Mouse (Mus musculus): ENCODE results near the gene Nob1. TPM values are rescaled to one million over a fixed set of nuclear protein-coding genes. Genes with fewer than 3 reads are reported as not detected.

Nob1 gene
- polyA plus RNA-seq, 1 experiment from 2014 or later, result 48.8 TPM

DNA sequence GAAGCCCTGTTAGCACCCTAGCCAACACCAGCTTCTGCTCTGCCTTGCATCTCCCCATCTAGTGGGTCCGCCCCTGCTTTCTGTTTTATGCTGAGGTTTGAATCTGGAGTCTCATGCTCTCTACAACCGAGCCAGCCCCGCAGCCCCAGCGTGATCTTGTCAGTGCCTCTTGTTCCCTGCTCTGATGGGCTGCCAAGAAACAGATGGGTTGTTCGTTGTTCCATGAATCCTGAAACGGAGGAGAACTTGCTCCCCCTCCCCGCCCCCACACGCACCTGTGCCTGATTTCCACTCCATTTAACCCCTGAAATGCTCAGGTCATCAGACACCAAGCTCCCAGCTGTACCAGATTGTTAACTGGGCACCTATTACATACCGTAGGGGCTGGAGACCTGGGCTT lies 25.4 kb downstream of the Nob1 start:
- no peak overlapping the region for H3K27ac ChIP-seq (ENCODE audit: low read depth, low read length)
- no peaks in the 10 kb centered on the region for H3K9me3 ChIP-seq (replicated peaks; ENCODE audit: control insufficient read depth, low read length)

DNA sequence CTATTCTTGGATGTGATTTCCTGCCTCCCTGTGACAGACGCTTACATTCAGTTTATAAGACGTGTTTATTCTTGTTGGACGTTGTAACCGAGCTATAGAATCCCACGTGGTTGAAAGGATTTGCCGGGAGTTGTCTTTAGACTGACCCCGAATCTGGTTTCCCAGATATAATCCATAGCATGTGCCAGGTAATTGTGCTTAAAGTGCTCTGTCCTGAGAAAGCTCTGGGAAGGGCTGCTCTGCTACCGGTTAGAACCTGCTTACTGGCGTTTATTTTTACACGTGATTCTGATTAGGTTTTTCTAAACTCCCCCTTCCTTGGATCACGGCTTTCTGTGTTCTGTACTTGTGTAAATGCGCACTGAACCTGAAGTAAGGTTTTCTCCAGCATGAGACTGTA lies 27.2 kb downstream of the Nob1 start:
- no peak overlapping the region for H3K9ac ChIP-seq (ENCODE audit: low read depth, low read length)
- no peak for ATAC-seq (replicated peaks; ENCODE audit: insufficient number of reproducible peaks, low FRiP score, low TSS enrichment)
- WGBS (ENCODE audit: insufficient replicate concordance), result 57% methylated on average over 12 of the region's 12 CpGs

More for the DNA sequence above, 25.4 kb downstream of the Nob1 start:
- no peak overlapping the region for H3K4me2 ChIP-seq
- H3K36me3 ChIP-seq (ENCODE audit: control insufficient read depth, insufficient read depth, low read length), result no peaks in the 10 kb centered on the region
- H3K27me3 ChIP-seq (ENCODE audit: control insufficient read depth, insufficient read depth, low read length), result no peaks in the 10 kb centered on the region
- no peak overlapping the region for H3K4me3 ChIP-seq (ENCODE audit: low read depth, low read length)
- 53% methylated on average over 9 of the region's 9 CpGs for WGBS (ENCODE audit: insufficient replicate concordance)
- no peak for ATAC-seq (replicated peaks; ENCODE audit: insufficient number of reproducible peaks, low FRiP score, low TSS enrichment)
- no peak overlapping the region for H3K9ac ChIP-seq (ENCODE audit: low read depth, low read length)
- peaks cover 5% of the 10 kb centered on the region; the same call in 1 of the 2 replicates for H3K4me1 ChIP-seq (ENCODE audit: control insufficient read depth, insufficient read depth, low read length)

DNA sequence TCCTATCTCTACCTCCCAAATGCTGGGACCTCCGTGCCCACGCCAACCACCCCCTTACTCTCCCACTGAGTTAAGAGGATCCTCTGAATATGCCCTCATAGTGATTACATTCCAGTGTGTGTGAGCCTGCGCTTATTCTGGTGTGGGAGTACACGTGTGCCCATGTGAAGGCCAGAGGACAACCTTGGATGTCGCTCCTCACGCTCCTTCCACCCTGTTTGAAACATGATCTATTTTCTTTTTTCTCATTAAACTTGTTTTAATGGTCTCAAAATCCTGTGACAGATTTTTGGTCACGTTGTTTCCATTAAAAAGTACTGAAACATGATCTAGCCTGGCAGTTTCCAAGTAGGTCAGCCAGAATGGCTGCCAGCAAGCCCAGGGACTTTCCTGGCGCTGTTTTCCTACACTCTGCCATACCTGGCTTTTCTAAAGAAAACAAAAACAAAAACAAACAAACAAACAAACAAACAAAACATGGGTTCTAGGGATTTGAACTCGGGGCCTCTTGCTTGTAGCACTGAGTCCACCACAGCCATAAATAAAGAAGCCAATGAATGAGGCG lies 28.7 kb downstream of the Nob1 start:
- H3K9me3 ChIP-seq (replicated peaks; ENCODE audit: control insufficient read depth, low read length), result no peaks in the 10 kb centered on the region
- H3K36me3 ChIP-seq (ENCODE audit: control insufficient read depth, insufficient read depth, low read length), result no peaks in the 10 kb centered on the region
- no peaks in the 10 kb centered on the region for H3K4me1 ChIP-seq (ENCODE audit: control insufficient read depth, insufficient read depth, low read length)
- no peak overlapping the region for H3K4me2 ChIP-seq
- no peak for ATAC-seq (replicated peaks; ENCODE audit: insufficient number of reproducible peaks, low FRiP score, low TSS enrichment)
- no peaks in the 10 kb centered on the region for H3K27me3 ChIP-seq (ENCODE audit: control insufficient read depth, insufficient read depth, low read length)
- H3K9ac ChIP-seq (ENCODE audit: low read depth, low read length), result no peak overlapping the region
- H3K4me3 ChIP-seq (ENCODE audit: low read depth, low read length), result no peak overlapping the region
- WGBS (ENCODE audit: insufficient replicate concordance), result 83% methylated on average over 10 of the region's 10 CpGs
- no peak overlapping the region for H3K27ac ChIP-seq (ENCODE audit: low read depth, low read length)

More for the DNA sequence above, 27.2 kb downstream of the Nob1 start:
- Histone ChIP-seq H3K27me3 (ENCODE audit: control insufficient read depth, insufficient read depth, low read length) (no peaks in the 10 kb centered on the region), H3K27ac (ENCODE audit: low read depth, low read length) (no peak overlapping the region), H3K4me2 (no peak overlapping the region), H3K9me3 (replicated peaks; ENCODE audit: control insufficient read depth, low read length) (no peaks in the 10 kb centered on the region), H3K4me1 (ENCODE audit: control insufficient read depth, insufficient read depth, low read length) (peaks cover 2% of the 10 kb centered on the region; the same call in 1 of the 2 replicates), H3K4me3 (ENCODE audit: low read depth, low read length) (no peak overlapping the region), H3K36me3 (ENCODE audit: control insufficient read depth, insufficient read depth, low read length) (no peaks in the 10 kb centered on the region)

DNA sequence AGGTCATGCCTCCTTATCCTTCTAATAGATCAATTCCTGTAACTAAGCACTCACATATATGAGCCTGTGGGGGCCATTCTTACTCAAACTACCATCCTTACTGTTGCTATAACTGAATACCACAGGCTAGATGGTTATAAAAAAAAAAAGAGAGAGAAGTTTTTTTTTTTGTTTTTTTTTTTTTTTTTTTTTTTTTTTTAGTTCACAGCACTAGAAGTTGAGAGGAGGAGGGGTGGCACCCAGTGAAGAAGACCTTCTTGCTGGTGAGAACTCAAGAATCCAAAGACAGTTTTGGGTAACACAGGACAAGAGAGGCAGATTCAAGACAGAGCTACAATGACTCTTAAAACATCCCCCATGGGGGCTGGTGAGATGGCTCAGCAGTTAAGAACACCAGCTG lies 29.5 kb downstream of the Nob1 start:
- H3K27me3 ChIP-seq (ENCODE audit: control insufficient read depth, insufficient read depth, low read length), result no peaks in the 10 kb centered on the region
- H3K27ac ChIP-seq (ENCODE audit: low read depth, low read length), result no peak overlapping the region
- no peak overlapping the region for H3K4me3 ChIP-seq (ENCODE audit: low read depth, low read length)
- H3K9me3 ChIP-seq (replicated peaks; ENCODE audit: control insufficient read depth, low read length), result no peaks in the 10 kb centered on the region
- H3K4me1 ChIP-seq (ENCODE audit: control insufficient read depth, insufficient read depth, low read length), result no peaks in the 10 kb centered on the region
- no peak overlapping the region for H3K9ac ChIP-seq (ENCODE audit: low read depth, low read length)
- no peak overlapping the region for H3K4me2 ChIP-seq
- ATAC-seq (replicated peaks; ENCODE audit: insufficient number of reproducible peaks, low FRiP score, low TSS enrichment), result no peak
- H3K36me3 ChIP-seq (ENCODE audit: control insufficient read depth, insufficient read depth, low read length), result no peaks in the 10 kb centered on the region

DNA sequence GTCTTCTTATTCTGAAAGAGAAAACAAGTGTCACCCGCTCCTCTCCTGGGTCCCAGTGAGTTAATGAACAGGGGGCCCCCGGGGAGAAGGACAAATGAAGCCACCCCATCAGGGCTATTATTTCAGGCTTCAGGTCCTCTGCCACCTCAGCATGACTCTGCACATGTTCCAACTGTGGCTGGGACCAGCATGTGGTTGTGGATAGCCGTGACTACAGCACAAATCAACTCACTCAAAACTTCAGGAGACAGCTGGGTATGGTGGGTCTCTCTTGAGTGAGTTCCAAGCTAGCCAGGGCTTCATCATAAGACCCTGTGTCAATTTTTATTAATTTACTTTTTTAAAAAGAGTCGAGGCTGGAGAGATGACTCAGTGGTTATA lies 33.7 kb downstream of the Nob1 start:
- Histone ChIP-seq H3K36me3 (ENCODE audit: control insufficient read depth, insufficient read depth, low read length) (no peaks in the 10 kb centered on the region), H3K4me3 (ENCODE audit: low read depth, low read length) (no peak overlapping the region), H3K4me2 (no peak overlapping the region), H3K9me3 (replicated peaks; ENCODE audit: control insufficient read depth, low read length) (no peaks in the 10 kb centered on the region), H3K27me3 (ENCODE audit: control insufficient read depth, insufficient read depth, low read length) (no peaks in the 10 kb centered on the region), H3K4me1 (ENCODE audit: control insufficient read depth, insufficient read depth, low read length) (peaks cover under 1% of the 10 kb centered on the region; the same call in 1 of the 2 replicates), H3K27ac (ENCODE audit: low read depth, low read length) (no peak overlapping the region), H3K9ac (ENCODE audit: low read depth, low read length) (no peak overlapping the region)
- ATAC-seq (replicated peaks; ENCODE audit: insufficient number of reproducible peaks, low FRiP score, low TSS enrichment), result no peak
- WGBS (ENCODE audit: insufficient replicate concordance), result 65% methylated on average over 4 of the region's 4 CpGs

DNA sequence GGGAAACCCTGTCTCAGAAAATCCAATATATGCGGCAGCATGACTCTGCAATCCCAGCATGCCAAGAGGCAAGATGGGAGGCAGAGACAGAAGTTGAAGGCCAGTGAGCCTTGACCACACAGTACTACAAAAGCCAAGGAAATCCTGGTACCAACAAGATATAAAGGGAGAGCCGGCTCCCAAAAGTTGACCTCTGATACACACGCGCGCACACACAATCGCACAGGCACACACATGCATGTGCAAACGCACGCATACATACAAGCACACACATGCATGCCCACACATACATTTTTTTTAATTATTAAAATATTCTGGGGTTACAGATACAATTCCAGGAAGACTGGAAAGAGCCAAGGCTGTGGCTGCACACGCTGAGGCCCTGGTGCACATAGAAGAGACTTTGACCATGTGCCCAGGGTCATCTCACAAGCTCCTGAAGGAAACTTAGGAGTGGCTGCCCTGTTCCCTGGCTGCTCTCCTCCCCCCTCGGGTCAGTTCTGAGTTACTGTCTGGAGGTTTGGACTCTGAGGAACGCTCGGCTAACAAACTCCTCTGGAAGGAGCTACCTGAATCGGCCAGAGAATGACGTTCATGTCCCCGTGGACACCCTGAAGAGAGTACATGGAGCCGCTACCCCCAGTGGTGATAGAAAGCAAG lies 34.2 kb downstream of the Nob1 start:
- Histone ChIP-seq H3K4me3 (ENCODE audit: low read depth, low read length) (no peak overlapping the region), H3K4me2 (no peak overlapping the region), H3K36me3 (ENCODE audit: control insufficient read depth, insufficient read depth, low read length) (no peaks in the 10 kb centered on the region), H3K4me1 (ENCODE audit: control insufficient read depth, insufficient read depth, low read length) (peaks cover 3% of the 10 kb centered on the region; the same call in 1 of the 2 replicates), H3K27ac (ENCODE audit: low read depth, low read length) (no peak overlapping the region), H3K27me3 (ENCODE audit: control insufficient read depth, insufficient read depth, low read length) (no peaks in the 10 kb centered on the region), H3K9me3 (replicated peaks; ENCODE audit: control insufficient read depth, low read length) (no peaks in the 10 kb centered on the region), H3K9ac (ENCODE audit: low read depth, low read length) (no peak overlapping the region)
- no peak for ATAC-seq (replicated peaks; ENCODE audit: insufficient number of reproducible peaks, low FRiP score, low TSS enrichment)
- 86% methylated on average over 16 of the region's 16 CpGs for WGBS (ENCODE audit: insufficient replicate concordance)

DNA sequence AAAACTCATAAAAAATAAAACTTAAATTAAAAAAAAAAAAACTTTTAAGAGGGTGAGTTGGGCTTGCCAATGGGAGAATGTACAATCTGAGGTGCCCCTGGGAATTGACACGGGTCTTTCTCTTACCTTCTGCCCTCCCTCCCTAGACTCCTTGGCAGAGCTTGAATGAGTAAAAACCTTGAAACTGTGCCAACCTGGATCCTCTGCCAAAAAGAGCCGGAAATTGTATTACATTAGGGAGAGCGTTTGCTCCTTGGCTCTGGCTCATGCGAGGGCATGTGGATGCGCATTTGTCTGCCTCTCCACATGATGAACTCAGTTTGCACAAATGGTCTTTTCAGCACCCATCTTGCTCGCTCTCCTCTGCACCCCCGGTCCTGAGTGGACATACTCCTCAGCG lies 35.3 kb downstream of the Nob1 start:
- Histone ChIP-seq H3K27me3 (ENCODE audit: control insufficient read depth, insufficient read depth, low read length) (no peaks in the 10 kb centered on the region), H3K4me3 (ENCODE audit: low read depth, low read length) (no peak overlapping the region), H3K4me1 (ENCODE audit: control insufficient read depth, insufficient read depth, low read length) (peaks cover 3% of the 10 kb centered on the region; the same call in 1 of the 2 replicates), H3K9me3 (replicated peaks; ENCODE audit: control insufficient read depth, low read length) (no peaks in the 10 kb centered on the region), H3K4me2 (no peak overlapping the region), H3K36me3 (ENCODE audit: control insufficient read depth, insufficient read depth, low read length) (no peaks in the 10 kb centered on the region), H3K27ac (ENCODE audit: low read depth, low read length) (no peak overlapping the region), H3K9ac (ENCODE audit: low read depth, low read length) (no peak overlapping the region)
- no peak for ATAC-seq (replicated peaks; ENCODE audit: insufficient number of reproducible peaks, low FRiP score, low TSS enrichment)
- 71% methylated on average over 8 of the region's 8 CpGs for WGBS (ENCODE audit: insufficient replicate concordance)

DNA sequence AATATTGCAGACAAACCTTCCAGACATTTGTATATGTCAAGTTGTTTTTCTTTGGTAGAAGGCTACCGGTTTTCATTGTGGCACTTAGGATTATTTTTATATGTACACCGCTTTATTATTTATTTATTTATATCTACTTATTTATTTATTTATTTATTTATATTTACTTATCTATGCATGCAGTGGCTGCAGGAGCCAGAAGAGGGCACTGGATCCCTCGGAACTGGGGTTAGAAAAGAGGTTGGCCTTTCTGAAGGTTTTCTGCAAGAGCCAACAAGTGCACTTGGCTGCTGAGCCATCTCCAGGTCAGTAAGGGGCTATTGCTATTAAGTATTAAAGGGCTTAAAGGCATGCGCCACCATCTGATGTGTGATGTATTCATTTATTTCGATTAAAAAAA lies 37.0 kb downstream of the Nob1 start:
- no peak overlapping the region for H3K4me3 ChIP-seq (ENCODE audit: low read depth, low read length)
- no peaks in the 10 kb centered on the region for H3K36me3 ChIP-seq (ENCODE audit: control insufficient read depth, insufficient read depth, low read length)
- peaks cover 3% of the 10 kb centered on the region; the same call in 1 of the 2 replicates for H3K4me1 ChIP-seq (ENCODE audit: control insufficient read depth, insufficient read depth, low read length)
- H3K27me3 ChIP-seq (ENCODE audit: control insufficient read depth, insufficient read depth, low read length), result no peaks in the 10 kb centered on the region
- 62% methylated on average over 5 of the region's 5 CpGs for WGBS (ENCODE audit: insufficient replicate concordance)
- no peak overlapping the region for H3K9ac ChIP-seq (ENCODE audit: low read depth, low read length)
- H3K4me2 ChIP-seq, result no peak overlapping the region
- H3K27ac ChIP-seq (ENCODE audit: low read depth, low read length), result no peak overlapping the region
- ATAC-seq (replicated peaks; ENCODE audit: insufficient number of reproducible peaks, low FRiP score, low TSS enrichment), result no peak
- H3K9me3 ChIP-seq (replicated peaks; ENCODE audit: control insufficient read depth, low read length), result no peaks in the 10 kb centered on the region

DNA sequence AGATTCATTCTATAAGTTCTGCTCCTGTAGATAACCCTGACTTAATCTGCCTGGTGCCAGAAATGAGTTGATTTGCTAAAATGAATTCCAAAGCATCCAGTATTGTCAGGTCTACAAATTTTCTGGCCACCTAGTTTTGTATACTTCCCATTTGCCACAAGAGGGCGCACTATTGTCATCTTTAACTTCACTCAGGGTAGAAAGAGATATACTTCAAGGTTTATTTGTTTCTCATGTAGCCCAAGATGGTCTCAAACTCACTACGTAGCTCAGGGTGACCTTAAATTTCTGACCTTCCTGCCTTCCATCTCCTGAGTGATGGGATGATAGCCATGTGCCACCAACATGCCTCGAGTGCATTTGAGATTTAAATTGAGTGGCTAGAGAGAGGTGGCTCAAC lies 38.2 kb downstream of the Nob1 start:
- H3K4me1 ChIP-seq (ENCODE audit: control insufficient read depth, insufficient read depth, low read length), result peaks cover 3% of the 10 kb centered on the region; the same call in 1 of the 2 replicates
- H3K4me3 ChIP-seq (ENCODE audit: low read depth, low read length), result no peak overlapping the region
- no peaks in the 10 kb centered on the region for H3K9me3 ChIP-seq (replicated peaks; ENCODE audit: control insufficient read depth, low read length)
- no peak overlapping the region for H3K9ac ChIP-seq (ENCODE audit: low read depth, low read length)
- H3K27ac ChIP-seq (ENCODE audit: low read depth, low read length), result no peak overlapping the region
- H3K36me3 ChIP-seq (ENCODE audit: control insufficient read depth, insufficient read depth, low read length), result no peaks in the 10 kb centered on the region
- no peak overlapping the region for H3K4me2 ChIP-seq
- no peaks in the 10 kb centered on the region for H3K27me3 ChIP-seq (ENCODE audit: control insufficient read depth, insufficient read depth, low read length)
- ATAC-seq (replicated peaks; ENCODE audit: insufficient number of reproducible peaks, low FRiP score, low TSS enrichment), result no peak
- WGBS (ENCODE audit: insufficient replicate concordance), result 28% methylated on average over 3 of the region's 3 CpGs

Data from heart, embryonic 11.5 days (tissue).